Mouse (Mus musculus): ENCODE data around the gene Golm1.

- TF ChIP-seq CTCF (IDR thresholded peaks at IDR 0.05) (no peak), EP300 (IDR thresholded peaks at IDR 0.05) (no peak)
Measured at GRCm38 (mm10) chr13:59703514-59703913, 27.9 kb upstream of the Golm1 start.
